ENCODE assay signal across 9 mouse cellular contexts in genomic region chr2:23021721-23022120, GRCm38 (mm10). TPM values are rescaled to one million over a fixed set of nuclear protein-coding genes. Genes with fewer than 3 reads are reported as not detected.
A peak's percentile ranks its signal among the peaks of the same experiment; 100 is the strongest.
DNase-seq lines count a peak whose midpoint lies in the region; ATAC-seq and TF ChIP-seq lines count a peak whose summit lies in the region.
"Had no signal": no experiment of that assay in that cellular context is flagged by ENCODE, and none has a peak within 500 bp of the region (broad histone marks: within the 10 kb centered on the region; RNA-seq: fewer than 3 reads in every experiment).

No protein-coding gene starts in this region.

- peak; percentile 56; the same call in 1 of the 2 replicates for ATAC-seq in megakaryocyte progenitor cell, adult 5-6 weeks (replicated peaks; ENCODE audit: poor library complexity)

- TF ChIP-seq POLR2A in brain, embryonic 14.5 days (IDR thresholded peaks at IDR 0.05; ENCODE audit: borderline replicate concordance, extremely low read depth, insufficient read depth, insufficient read length, poor library complexity, severe bottlenecking) = no peak

- H3K4me3 ChIP-seq in gastrocnemius, adult 2 months = no peak overlapping the region

- DNase-seq in gastrocnemius, adult 2 months = peak; percentile 59
- no peak for DNase-seq in gastrocnemius, postnatal 4 days (ENCODE audit: low spot score in 2 of 2)
- DNase-seq in brain, embryonic 14.5 days (ENCODE audit: low read depth) = peak; percentile 6
- peak; percentile 37 for DNase-seq in heart, postnatal 25 days (ENCODE audit: low spot score)
- no peak for DNase-seq in left cerebral cortex, adult 8-10 months (ENCODE audit: low spot score in 2 of 2)
- DNase-seq in right cerebral cortex, postnatal 36 days (ENCODE audit: low spot score in 2 of 2) = no peak
- DNase-seq in cerebellum, adult 11 months = no peak
- DNase-seq: thymus, adult 18-20 months had no signal

- peak overlapping the region; percentile 68 for H3K27ac ChIP-seq in gastrocnemius, adult 2 months

- TF ChIP-seq CTCF in gastrocnemius, adult 2 months (IDR thresholded peaks at IDR 0.05) = no peak
- no peak for TF ChIP-seq CTCF in brain, embryonic 14.5 days (IDR thresholded peaks at IDR 0.05; ENCODE audit: borderline replicate concordance, extremely low read depth, insufficient read depth, insufficient read length)

- intact Hi-C loops in gastrocnemius, adult 2 months (cut with DNase I) = no loop called here
- intact Hi-C loops in heart, postnatal 25 days (cut with DNase I) = loop anchor here (5.0 kb wide), 1 partner anchor 34 kb away; no protein-coding TSS in a partner anchor

RNA-seq across cellular contexts. Expression of gene Abi1, which starts 18.3 kb away (rescaled TPM):
- total RNA-seq in gastrocnemius, adult 2 months (2021) = 10 to 100 TPM; 17.3 to 18.9 TPM
- total RNA-seq in gastrocnemius, postnatal 4 days (2021) = 10 to 100 TPM; 46.1 to 47.3 TPM
- 86.0 and 108 TPM in 2 replicates for polyA plus RNA-seq in brain, embryonic 14.5 days (2012; rRNA removed)
- total RNA-seq in heart, postnatal 25 days (2021) = 10 to 100 TPM; 23.2 to 25.9 TPM
- 82.2 and 84.2 TPM in 2 replicates for total RNA-seq in megakaryocyte progenitor cell, adult 5-6 weeks (2015)
- total RNA-seq in megakaryocyte progenitor cell, adult 5-6 weeks (2017) = 90.0 and 111 TPM in 2 replicates
- 100 to 1,000 TPM; 130 to 152 (median 136) TPM for total RNA-seq in left cerebral cortex, adult 8-10 months (2022)

RNA-seq across cellular contexts. Expression of gene Acbd5, which starts 46.2 kb away (rescaled TPM):
- total RNA-seq in gastrocnemius, adult 2 months (2021) = 10 to 100 TPM; 27.1 to 31.4 TPM
- total RNA-seq in gastrocnemius, postnatal 4 days (2021) = 10 to 100 TPM; 31.9 to 36.9 TPM
- polyA plus RNA-seq in brain, embryonic 14.5 days (2012; rRNA removed) = 26.2 and 36.2 TPM in 2 replicates
- 10 to 100 TPM; 25.0 to 30.2 TPM for total RNA-seq in heart, postnatal 25 days (2021)
- 18.2 and 18.5 TPM in 2 replicates for total RNA-seq in megakaryocyte progenitor cell, adult 5-6 weeks (2015)
- total RNA-seq in megakaryocyte progenitor cell, adult 5-6 weeks (2017) = 21.1 and 32.2 TPM in 2 replicates
- total RNA-seq in left cerebral cortex, adult 8-10 months (2022) = 10 to 100 TPM; 79.3 to 92.0 (median 82.7) TPM

Comparison
In these comparisons a context has a peak if more than half of its experiments do, and no peak if none do; other contexts are left out.
1. DNase-seq: peak in gastrocnemius, adult 2 months (single experiment), brain, embryonic 14.5 days (single experiment) and heart, postnatal 25 days (single experiment); none in gastrocnemius, postnatal 4 days (0 of 2), left cerebral cortex, adult 8-10 months (0 of 2), right cerebral cortex, postnatal 36 days (0 of 2) and cerebellum, adult 11 months (single experiment).